Mouse (Mus musculus): ENCODE measurements at regions not wholly inside any gene's neighbourhood (a gene's known extent, or its start where the extent isn't known, plus 50 kb on each side); places are given as distances from the start of the nearest gene placed in this dataset.

DNA sequence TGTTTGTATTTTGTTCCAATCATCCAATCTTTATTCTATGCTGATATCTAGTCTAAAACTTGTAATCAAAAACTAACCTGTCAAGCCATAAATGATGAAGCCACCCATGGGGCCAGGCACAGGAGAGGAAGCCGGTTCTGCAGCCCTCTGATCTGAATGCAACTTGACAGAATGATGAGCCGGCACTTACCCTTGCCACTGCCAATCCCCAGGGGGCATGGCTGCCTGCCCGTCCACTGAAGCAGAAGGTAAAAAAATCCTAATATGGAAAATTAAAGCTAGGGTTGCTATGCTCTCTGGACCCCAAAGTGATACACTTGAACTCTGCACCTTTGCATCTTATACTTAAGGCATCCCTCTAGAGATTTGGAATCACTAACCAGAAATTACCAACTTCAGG is 461.6 kb downstream of the Tcerg1l start:
- WGBS, result 60% methylated on average over 3 of the region's 3 CpGs
- no peak for ATAC-seq (replicated peaks; ENCODE audit: insufficient number of reproducible peaks, insufficient read depth, low FRiP score, low read depth)

GRCm38 (mm10) chr7:137939116-137939515 is 458.4 kb downstream of the Tcerg1l start:
- Histone ChIP-seq H3K4me2 (no peak overlapping the region), H3K27ac (no peak overlapping the region), H3K9me3 (replicated peaks) (no peaks in the 10 kb centered on the region), H3K4me1 (replicated peaks) (no peaks in the 10 kb centered on the region), H3K4me3 (no peak overlapping the region), H3K27me3 (no peaks in the 10 kb centered on the region), H3K9ac (no peak overlapping the region), H3K36me3 (no peaks in the 10 kb centered on the region)
- WGBS, result 80% methylated on average over 8 of the region's 8 CpGs
- ATAC-seq (replicated peaks; ENCODE audit: insufficient number of reproducible peaks, insufficient read depth, low FRiP score, low read depth), result no peak

More for the DNA sequence above, 461.6 kb downstream of the Tcerg1l start:
- Histone ChIP-seq H3K27ac (no peak overlapping the region), H3K4me2 (no peak overlapping the region), H3K4me1 (replicated peaks) (no peaks in the 10 kb centered on the region), H3K9me3 (replicated peaks) (no peaks in the 10 kb centered on the region), H3K36me3 (no peaks in the 10 kb centered on the region), H3K9ac (no peak overlapping the region), H3K4me3 (no peak overlapping the region), H3K27me3 (peaks cover 3% of the 10 kb centered on the region; the same call in 1 of the 2 replicates)

DNA sequence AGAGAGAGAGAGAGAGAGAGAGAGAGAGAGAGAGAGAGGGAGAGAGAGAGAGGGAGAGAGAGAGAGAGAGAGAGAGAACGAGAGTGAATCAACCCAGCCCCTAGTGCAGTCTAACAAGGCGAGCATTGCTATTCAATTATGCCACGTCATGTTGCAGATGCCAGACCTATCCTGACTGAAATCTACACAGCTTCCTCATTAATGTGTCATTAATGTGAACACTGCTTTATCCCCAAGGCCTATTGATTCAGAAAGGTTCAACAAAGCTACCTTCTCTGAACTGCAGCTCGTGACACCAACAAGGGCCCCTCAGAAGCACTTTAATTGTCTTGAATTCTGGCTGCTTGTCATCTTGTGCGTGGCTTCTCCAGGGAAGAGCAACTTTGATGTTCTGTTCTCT is 457.4 kb downstream of the Tcerg1l start:
- Histone ChIP-seq H3K36me3 (no peaks in the 10 kb centered on the region), H3K27me3 (no peaks in the 10 kb centered on the region), H3K9ac (no peak overlapping the region), H3K4me2 (no peak overlapping the region), H3K27ac (no peak overlapping the region), H3K4me1 (replicated peaks) (no peaks in the 10 kb centered on the region), H3K4me3 (no peak overlapping the region), H3K9me3 (replicated peaks) (no peaks in the 10 kb centered on the region)
- no peak for ATAC-seq (replicated peaks; ENCODE audit: insufficient number of reproducible peaks, insufficient read depth, low FRiP score, low read depth)
- 68% methylated on average over 5 of the region's 5 CpGs for WGBS

GRCm38 (mm10) chr7:137944991-137945390 is 452.5 kb downstream of the Tcerg1l start:
- Histone ChIP-seq H3K9ac (no peak overlapping the region), H3K27me3 (no peaks in the 10 kb centered on the region), H3K4me1 (replicated peaks) (no peaks in the 10 kb centered on the region), H3K4me3 (no peak overlapping the region), H3K36me3 (no peaks in the 10 kb centered on the region), H3K4me2 (no peak overlapping the region), H3K27ac (no peak overlapping the region), H3K9me3 (replicated peaks) (no peaks in the 10 kb centered on the region)
- WGBS, result 85% methylated on average over 2 of the region's 2 CpGs
- ATAC-seq (replicated peaks; ENCODE audit: insufficient number of reproducible peaks, insufficient read depth, low FRiP score, low read depth), result no peak

DNA sequence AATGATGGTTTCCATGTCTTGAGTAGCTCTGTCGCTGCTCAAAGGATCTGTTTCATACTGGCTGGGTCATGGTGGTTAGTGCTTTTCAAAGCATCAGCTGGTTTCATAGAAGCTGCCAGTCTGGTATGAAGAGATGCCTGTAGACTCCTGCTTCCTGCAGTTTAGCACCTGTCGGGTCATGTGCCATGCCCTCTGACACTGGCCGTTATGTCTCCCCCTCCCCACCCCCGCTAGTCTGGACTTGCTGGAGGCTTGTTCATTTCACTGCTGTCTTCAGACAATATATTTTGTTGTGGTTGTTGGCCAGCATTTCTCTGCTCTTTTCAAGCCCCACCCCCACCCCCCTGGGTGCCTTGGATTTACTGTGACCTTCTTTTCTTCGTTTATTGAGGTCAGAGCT is 450.1 kb downstream of the Tcerg1l start:
- no peak overlapping the region for H3K27ac ChIP-seq
- H3K9me3 ChIP-seq (replicated peaks), result no peaks in the 10 kb centered on the region
- H3K27me3 ChIP-seq, result no peaks in the 10 kb centered on the region
- no peak overlapping the region for H3K4me2 ChIP-seq
- no peak overlapping the region for H3K4me3 ChIP-seq
- H3K9ac ChIP-seq, result no peak overlapping the region
- H3K4me1 ChIP-seq (replicated peaks), result no peaks in the 10 kb centered on the region
- no peak for ATAC-seq (replicated peaks; ENCODE audit: insufficient number of reproducible peaks, insufficient read depth, low FRiP score, low read depth)
- 61% methylated on average over 5 of the region's 5 CpGs for WGBS
- H3K36me3 ChIP-seq, result no peaks in the 10 kb centered on the region

DNA sequence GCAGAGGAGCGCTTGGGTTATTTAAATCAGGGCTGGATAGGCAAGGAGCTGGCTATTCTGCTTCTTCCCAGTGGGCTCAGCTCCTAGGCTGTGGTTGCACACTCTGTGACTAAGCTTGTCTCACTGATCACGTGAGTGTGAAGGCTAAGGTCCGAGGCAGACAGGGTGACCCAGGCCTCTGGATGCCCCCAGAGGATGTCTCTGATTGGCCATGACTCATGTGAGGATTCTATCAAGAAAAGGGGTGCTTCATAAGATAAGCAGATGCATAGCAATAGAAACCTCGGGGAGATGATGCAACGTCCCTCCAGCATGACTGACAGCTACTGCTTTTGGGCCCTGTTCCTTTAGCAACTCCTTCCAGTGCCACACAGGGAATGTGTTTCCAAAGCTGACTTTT is 440.2 kb downstream of the Tcerg1l start:
- Histone ChIP-seq H3K9ac (no peak overlapping the region), H3K9me3 (replicated peaks) (no peaks in the 10 kb centered on the region), H3K4me2 (no peak overlapping the region), H3K4me1 (replicated peaks) (no peaks in the 10 kb centered on the region), H3K36me3 (no peaks in the 10 kb centered on the region), H3K27me3 (no peaks in the 10 kb centered on the region), H3K27ac (no peak overlapping the region), H3K4me3 (no peak overlapping the region)
- 55% methylated on average over 5 of the region's 5 CpGs for WGBS
- ATAC-seq (replicated peaks; ENCODE audit: insufficient number of reproducible peaks, insufficient read depth, low FRiP score, low read depth), result no peak

DNA sequence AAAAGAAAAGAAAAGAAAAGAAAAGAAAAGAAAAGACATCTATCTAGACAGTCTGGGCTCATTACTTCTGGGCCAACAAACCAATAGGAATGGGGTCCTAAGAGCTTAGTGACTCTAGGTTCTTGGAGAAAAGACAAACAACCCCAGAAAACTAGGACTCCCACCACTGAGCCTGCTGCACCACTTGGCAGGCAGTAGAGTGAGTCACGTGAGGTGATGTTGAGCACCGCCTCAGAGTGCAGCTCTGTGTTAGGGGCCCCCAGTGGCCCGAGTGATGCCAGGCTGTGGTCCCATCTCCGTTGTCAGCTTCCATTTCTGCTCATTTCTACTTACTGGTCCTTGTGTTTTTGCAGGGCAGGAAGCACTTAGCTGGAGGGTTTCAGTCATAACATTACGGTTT is 439.7 kb downstream of the Tcerg1l start:
- no peak overlapping the region for H3K9ac ChIP-seq
- WGBS, result 66% methylated on average over 5 of the region's 5 CpGs
- H3K4me2 ChIP-seq, result no peak overlapping the region
- no peak overlapping the region for H3K27ac ChIP-seq
- H3K9me3 ChIP-seq (replicated peaks), result no peaks in the 10 kb centered on the region
- no peak overlapping the region for H3K4me3 ChIP-seq
- no peak for ATAC-seq (replicated peaks; ENCODE audit: insufficient number of reproducible peaks, insufficient read depth, low FRiP score, low read depth)
- no peaks in the 10 kb centered on the region for H3K4me1 ChIP-seq (replicated peaks)
- H3K27me3 ChIP-seq, result no peaks in the 10 kb centered on the region
- H3K36me3 ChIP-seq, result no peaks in the 10 kb centered on the region

DNA sequence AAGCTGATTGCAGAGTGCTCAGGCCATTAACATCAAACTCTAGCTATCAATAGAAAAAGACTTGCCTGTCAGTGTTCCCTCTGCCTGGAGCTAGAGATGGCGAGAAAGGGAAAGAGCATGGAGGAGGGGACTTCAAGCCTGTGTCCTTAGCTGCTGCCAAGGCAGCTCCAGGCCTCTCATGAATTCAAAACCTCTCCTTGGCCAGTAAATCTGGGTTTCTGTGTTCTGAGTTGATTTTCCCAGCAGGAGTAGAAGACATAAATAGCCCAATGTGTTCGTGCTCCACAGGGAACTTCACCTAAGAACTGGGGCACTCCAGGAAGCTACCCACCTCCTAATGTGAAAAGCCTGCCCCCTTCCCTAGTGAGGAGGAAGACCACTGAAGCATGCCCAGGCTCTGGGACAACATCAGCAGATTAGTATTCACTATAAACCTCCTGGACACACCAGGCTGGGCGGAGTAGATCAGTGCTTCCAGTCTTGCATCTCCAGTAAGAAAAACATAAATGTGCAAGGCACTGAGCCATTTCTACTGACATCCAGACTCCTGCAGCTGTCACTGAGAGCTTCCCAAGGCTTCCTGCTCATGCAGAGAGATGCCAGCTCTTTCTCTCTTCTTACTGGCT is 433.9 kb downstream of the Tcerg1l start:
- Histone ChIP-seq H3K4me2 (no peak overlapping the region), H3K27ac (no peak overlapping the region), H3K4me3 (no peak overlapping the region), H3K36me3 (no peaks in the 10 kb centered on the region), H3K27me3 (no peaks in the 10 kb centered on the region), H3K9ac (no peak overlapping the region), H3K4me1 (replicated peaks) (no peaks in the 10 kb centered on the region), H3K9me3 (replicated peaks) (no peaks in the 10 kb centered on the region)
- ATAC-seq (replicated peaks; ENCODE audit: insufficient number of reproducible peaks, insufficient read depth, low FRiP score, low read depth), result no peak
- WGBS, result 38% methylated on average over 3 of the region's 3 CpGs

- WGBS, result 81% methylated on average over 5 of the region's 5 CpGs
- Histone ChIP-seq H3K27ac (no peak overlapping the region), H3K36me3 (no peaks in the 10 kb centered on the region), H3K9ac (no peak overlapping the region), H3K4me1 (replicated peaks) (no peaks in the 10 kb centered on the region), H3K4me3 (no peak overlapping the region), H3K27me3 (no peaks in the 10 kb centered on the region), H3K4me2 (no peak overlapping the region), H3K9me3 (replicated peaks) (no peaks in the 10 kb centered on the region)
- no peak for ATAC-seq (replicated peaks; ENCODE audit: insufficient number of reproducible peaks, insufficient read depth, low FRiP score, low read depth)
Measured at GRCm38 (mm10) chr7:137974705-137975104, 422.8 kb downstream of the Tcerg1l start.

GRCm38 (mm10) chr7:137977527-137977926 is 420.0 kb downstream of the Tcerg1l start:
- WGBS, result 48% methylated on average over 1 of the region's 1 CpGs
- no peak overlapping the region for H3K4me2 ChIP-seq
- H3K4me1 ChIP-seq (replicated peaks), result no peaks in the 10 kb centered on the region
- H3K9ac ChIP-seq, result no peak overlapping the region
- no peaks in the 10 kb centered on the region for H3K27me3 ChIP-seq
- ATAC-seq (replicated peaks; ENCODE audit: insufficient number of reproducible peaks, insufficient read depth, low FRiP score, low read depth), result no peak
- no peaks in the 10 kb centered on the region for H3K36me3 ChIP-seq
- no peak overlapping the region for H3K4me3 ChIP-seq
- H3K9me3 ChIP-seq (replicated peaks), result no peaks in the 10 kb centered on the region
- no peak overlapping the region for H3K27ac ChIP-seq

DNA sequence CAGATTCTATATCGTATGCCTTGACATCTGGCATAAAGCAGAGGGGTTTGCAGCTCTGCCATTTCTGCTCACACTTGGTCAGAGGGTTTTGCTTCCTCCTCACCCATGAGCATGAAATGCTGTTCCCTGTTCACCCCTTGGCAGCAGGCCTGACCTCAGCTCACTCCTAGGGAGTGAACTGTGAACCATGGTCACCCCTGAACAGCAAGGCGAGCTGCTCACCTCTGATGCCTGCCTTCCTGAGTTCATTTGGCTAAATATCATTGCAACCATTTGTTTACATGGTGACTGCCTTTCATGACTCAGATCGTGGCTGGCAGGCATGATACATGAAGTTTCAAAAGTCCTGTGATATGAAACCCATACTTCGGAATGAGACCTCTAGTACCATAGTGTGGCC is 418.2 kb downstream of the Tcerg1l start:
- Histone ChIP-seq H3K4me3 (no peak overlapping the region), H3K4me2 (no peak overlapping the region), H3K9ac (no peak overlapping the region), H3K27me3 (no peaks in the 10 kb centered on the region), H3K4me1 (replicated peaks) (no peaks in the 10 kb centered on the region), H3K27ac (no peak overlapping the region), H3K36me3 (no peaks in the 10 kb centered on the region), H3K9me3 (replicated peaks) (no peaks in the 10 kb centered on the region)
- 70% methylated on average over 4 of the region's 4 CpGs for WGBS
- ATAC-seq (replicated peaks; ENCODE audit: insufficient number of reproducible peaks, insufficient read depth, low FRiP score, low read depth), result no peak

DNA sequence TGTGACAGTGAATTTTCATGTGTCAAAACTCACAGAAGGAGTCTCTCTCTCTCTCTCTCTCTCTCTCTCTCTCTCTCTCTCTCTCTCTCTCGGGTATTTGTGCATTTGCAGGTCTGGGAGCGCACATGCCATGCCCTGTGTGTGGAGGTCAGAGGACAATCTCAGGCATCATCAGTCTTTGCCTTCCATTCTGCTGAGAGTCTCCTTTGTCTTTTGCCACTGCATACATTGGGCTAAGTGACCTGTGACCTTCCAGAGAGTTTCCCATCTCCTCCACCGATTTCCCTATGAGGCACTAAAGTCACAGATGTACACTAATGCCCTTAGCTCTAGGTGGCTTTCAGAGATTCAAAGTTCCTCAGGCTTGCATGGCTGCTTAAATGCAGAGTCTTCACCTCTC is 391.7 kb downstream of the Tcerg1l start:
- H3K9ac ChIP-seq, result no peak overlapping the region
- no peaks in the 10 kb centered on the region for H3K36me3 ChIP-seq
- no peak overlapping the region for H3K27ac ChIP-seq
- H3K9me3 ChIP-seq (replicated peaks), result no peaks in the 10 kb centered on the region
- no peaks in the 10 kb centered on the region for H3K4me1 ChIP-seq (replicated peaks)
- ATAC-seq (replicated peaks; ENCODE audit: insufficient number of reproducible peaks, insufficient read depth, low FRiP score, low read depth), result no peak
- no peak overlapping the region for H3K4me3 ChIP-seq
- H3K27me3 ChIP-seq, result no peaks in the 10 kb centered on the region
- 48% methylated on average over 3 of the region's 3 CpGs for WGBS
- no peak overlapping the region for H3K4me2 ChIP-seq
